Mouse (Mus musculus) forebrain, embryonic 11.5 days (tissue): ENCODE data around the gene Vstm4. TPM values are rescaled to one million over a fixed set of nuclear protein-coding genes. Genes with fewer than 3 reads are reported as not detected.

Experiments
- ATAC-seq: fragments of 200-750 bp; cut with Nextera tagmentation; replicated peaks from 2 replicates; pipeline ENCODE4 v1.8.0; 2017; ENCODE audit warnings: moderate TSS enrichment; ENCODE audit not compliant: low FRiP score
- DNase-seq: peaks from one replicate; pipeline ENCODE4 v3.0.0-alpha.2; 2017; ENCODE audit warnings: low spot score
- H3K27ac ChIP-seq: fragments of 300-500 bp; sonication (generic); 2 replicates; pipeline ENCODE4 v1.5.1; 2014; ENCODE audit warnings: low read depth, low read length
- H3K27me3 ChIP-seq: fragments of 300-500 bp; sonication (generic); 2 replicates; pipeline ENCODE4 v1.6.1; 2014; ENCODE audit warnings: mild to moderate bottlenecking, low read length, mixed read lengths; ENCODE audit not compliant: control insufficient read depth, insufficient read depth
- H3K36me3 ChIP-seq: fragments of 300-500 bp; sonication (generic); 2 replicates; pipeline ENCODE4 v1.6.1; 2014; ENCODE audit warnings: mild to moderate bottlenecking, low read length, moderate library complexity, mixed read lengths; ENCODE audit not compliant: control insufficient read depth, insufficient read depth
- H3K4me1 ChIP-seq: fragments of 300-500 bp; sonication (generic); replicated peaks from 2 replicates; pipeline ENCODE4 v1.6.1; 2014; ENCODE audit warnings: low read length, mixed read lengths; ENCODE audit not compliant: control insufficient read depth, insufficient read depth
- H3K4me2 ChIP-seq: fragments of 300-500 bp; sonication (generic); 2 replicates; pipeline ENCODE4 v1.6.1; 2014; ENCODE audit warnings: low read depth, mild to moderate bottlenecking, low read length, moderate library complexity, mixed read lengths; ENCODE audit not compliant: severe bottlenecking
- H3K4me3 ChIP-seq: fragments of 300-500 bp; sonication (generic); 2 replicates; pipeline ENCODE4 v1.5.1; 2014; ENCODE audit warnings: low read depth, low read length
- H3K9ac ChIP-seq: fragments of 300-500 bp; sonication (generic); 2 replicates; pipeline ENCODE4 v1.6.1; 2014; ENCODE audit warnings: low read length
- H3K9me3 ChIP-seq: fragments of 300-500 bp; sonication (generic); 2 replicates; pipeline ENCODE4 v1.6.1; 2016; ENCODE audit warnings: low read length, mixed read lengths; ENCODE audit not compliant: control insufficient read depth
- WGBS: fragments of 180-500 bp; shearing (Covaris S2); extraction: QIAGEN DNeasy Blood & Tissue Kit; methylation state at CpG from one replicate; pipeline ENCODE4 v1.1.7; 2014; 5-methylcytosine and 5-hydroxymethylcytosine counted together
- polyA plus RNA-seq: library from polyadenylated mRNA; unstranded; fragments of >200 nt; fragmentation: Nextera tagmentation; extraction: Ambion mirVana; gene quantifications from 2 replicates; pipeline ENCODE4 v1.2.1, GENCODE M21; 2014

The Vstm4 gene
- polyA plus RNA-seq, 1 experiment from 2014 or later: 2.8 TPM

GRCm38 (mm10) chr14:32824267-32825150 is 32.0 kb upstream of the Vstm4 start:
- H3K27me3 ChIP-seq: no peaks in the 10 kb centered on the region
- WGBS: 68% methylated on average over 14 of the region's 14 CpGs
- H3K9ac ChIP-seq: no peak overlapping the region
- no peak overlapping the region for H3K4me2 ChIP-seq
- no peak overlapping the region for H3K4me3 ChIP-seq
- H3K9me3 ChIP-seq: no peaks in the 10 kb centered on the region
- no peak for ATAC-seq
- H3K36me3 ChIP-seq: no peaks in the 10 kb centered on the region
- 0 out of 2 replicates have a peak, but pooled peaks cover 2% of the 10 kb centered on the region for H3K4me1 ChIP-seq
- H3K27ac ChIP-seq: no peak overlapping the region
- DNase-seq: peak; percentile 40

- no peak overlapping the region for H3K27ac ChIP-seq
Measured at GRCm38 (mm10) chr14:32825426-32826032, 31.0 kb upstream of the Vstm4 start.

GRCm38 (mm10) chr14:32827165-32827564 is 29.4 kb upstream of the Vstm4 start:
- no peak for ATAC-seq
- no peak overlapping the region for H3K9ac ChIP-seq
- no peaks in the 10 kb centered on the region for H3K9me3 ChIP-seq
- no peak overlapping the region for H3K4me2 ChIP-seq
- H3K27ac ChIP-seq: no peak overlapping the region
- H3K4me3 ChIP-seq: no peak overlapping the region
- DNase-seq: no peak
- no peaks in the 10 kb centered on the region for H3K27me3 ChIP-seq
- H3K4me1 ChIP-seq: 0 out of 2 replicates have a peak, but pooled peaks cover 2% of the 10 kb centered on the region
- WGBS: 65% methylated on average over 4 of the region's 4 CpGs
- H3K36me3 ChIP-seq: no peaks in the 10 kb centered on the region

More at GRCm38 (mm10) chr14:32825426-32826032, 31.0 kb upstream of the Vstm4 start:
- ATAC-seq (peak; percentile 24; the same call in 1 of the 2 replicates), DNase-seq (peak; percentile 59)
- Histone ChIP-seq H3K4me2 (no peak overlapping the region), H3K9ac (no peak overlapping the region), H3K36me3 (no peaks in the 10 kb centered on the region), H3K9me3 (no peaks in the 10 kb centered on the region), H3K4me3 (no peak overlapping the region), H3K4me1 (0 out of 2 replicates have a peak, but pooled peaks cover 2% of the 10 kb centered on the region), H3K27me3 (no peaks in the 10 kb centered on the region)
- 8% methylated on average over 11 of the region's 11 CpGs for WGBS

GRCm38 (mm10) chr14:32827994-32828650 is 28.4 kb upstream of the Vstm4 start:
- H3K9me3 ChIP-seq: no peaks in the 10 kb centered on the region
- no peak overlapping the region for H3K9ac ChIP-seq
- peak; percentile 46 for DNase-seq
- 0 out of 2 replicates have a peak, but pooled peaks cover 2% of the 10 kb centered on the region for H3K4me1 ChIP-seq
- no peak overlapping the region for H3K4me2 ChIP-seq
- H3K27ac ChIP-seq: no peak overlapping the region
- WGBS: 62% methylated on average over 6 of the region's 6 CpGs
- H3K4me3 ChIP-seq: no peak overlapping the region
- no peaks in the 10 kb centered on the region for H3K27me3 ChIP-seq
- no peak for ATAC-seq
- no peaks in the 10 kb centered on the region for H3K36me3 ChIP-seq

- H3K27me3 ChIP-seq: no peaks in the 10 kb centered on the region
- no peaks in the 10 kb centered on the region for H3K9me3 ChIP-seq
- H3K4me2 ChIP-seq: no peak within 1 kb of the TSS
- H3K4me1 ChIP-seq: no peaks in the 10 kb centered on the region
- H3K27ac ChIP-seq: no peak within 1 kb of the TSS
- WGBS: 88% methylated on average over 8 of the region's 8 CpGs
- no peak within 1 kb of the TSS for H3K9ac ChIP-seq
- no peaks in the 10 kb centered on the region for H3K36me3 ChIP-seq
- ATAC-seq: no peak
- no peak within 1 kb of the TSS for H3K4me3 ChIP-seq
- peak; percentile 37 for DNase-seq
Measured at GRCm38 (mm10) chr14:32833847-32834246, 22.7 kb upstream of the Vstm4 start, which contains the start of gene Fam170b. Fam170b (plus strand) TSS chr14:32833962.

- no peaks in the 10 kb centered on the region for H3K27me3 ChIP-seq
- WGBS: 91% methylated on average over 14 of the region's 14 CpGs
- DNase-seq: no peak
- no peaks in the 10 kb centered on the region for H3K9me3 ChIP-seq
- no peak overlapping the region for H3K4me3 ChIP-seq
- H3K4me1 ChIP-seq: no peaks in the 10 kb centered on the region
- no peaks in the 10 kb centered on the region for H3K36me3 ChIP-seq
- no peak overlapping the region for H3K9ac ChIP-seq
- no peak for ATAC-seq
- H3K27ac ChIP-seq: no peak overlapping the region
- no peak overlapping the region for H3K4me2 ChIP-seq
Measured at GRCm38 (mm10) chr14:32835181-32835580, 21.4 kb upstream of the Vstm4 start.

GRCm38 (mm10) chr14:32835596-32835995 is 21.0 kb upstream of the Vstm4 start:
- WGBS: 94% methylated on average over 14 of the region's 14 CpGs
- no peaks in the 10 kb centered on the region for H3K27me3 ChIP-seq
- no peak overlapping the region for H3K4me2 ChIP-seq

GRCm38 (mm10) chr14:32836191-32836590 is 20.4 kb upstream of the Vstm4 start:
- no peak overlapping the region for H3K9ac ChIP-seq

More at GRCm38 (mm10) chr14:32835596-32835995, 21.0 kb upstream of the Vstm4 start:
- H3K27ac ChIP-seq: no peak overlapping the region
- DNase-seq: peak; percentile 37
- H3K9ac ChIP-seq: no peak overlapping the region
- ATAC-seq: no peak
- H3K9me3 ChIP-seq: no peaks in the 10 kb centered on the region
- no peaks in the 10 kb centered on the region for H3K4me1 ChIP-seq
- no peak overlapping the region for H3K4me3 ChIP-seq
- no peaks in the 10 kb centered on the region for H3K36me3 ChIP-seq

More at GRCm38 (mm10) chr14:32836191-32836590, 20.4 kb upstream of the Vstm4 start:
- DNase-seq (no peak), ATAC-seq (no peak)
- no peaks in the 10 kb centered on the region for H3K4me1 ChIP-seq
- H3K4me3 ChIP-seq: no peak overlapping the region
- no peaks in the 10 kb centered on the region for H3K9me3 ChIP-seq
- no peak overlapping the region for H3K4me2 ChIP-seq
- no peaks in the 10 kb centered on the region for H3K27me3 ChIP-seq
- H3K36me3 ChIP-seq: no peaks in the 10 kb centered on the region
- WGBS: 95% methylated on average over 11 of the region's 11 CpGs
- no peak overlapping the region for H3K27ac ChIP-seq
